Mouse (Mus musculus): ENCODE results near the gene Rnaseh2b.

GRCm38 (mm10) chr14:62361263-62361980 lies 69.0 kb downstream of the Rnaseh2b start:
- TF ChIP-seq POLR2A (IDR thresholded peaks at IDR 0.05; ENCODE audit: insufficient read depth, low read depth, low read length) (no peak), CTCF (IDR thresholded peaks at IDR 0.05; ENCODE audit: insufficient read depth, low read depth, low read length) (no peak)
